Mouse (Mus musculus): ENCODE results near the gene Echs1. TPM values are rescaled to one million over a fixed set of nuclear protein-coding genes. Genes with fewer than 3 reads are reported as not detected.

The Echs1 gene
- polyA plus RNA-seq, 1 experiment from 2014 or later, result 107 TPM

DNA sequence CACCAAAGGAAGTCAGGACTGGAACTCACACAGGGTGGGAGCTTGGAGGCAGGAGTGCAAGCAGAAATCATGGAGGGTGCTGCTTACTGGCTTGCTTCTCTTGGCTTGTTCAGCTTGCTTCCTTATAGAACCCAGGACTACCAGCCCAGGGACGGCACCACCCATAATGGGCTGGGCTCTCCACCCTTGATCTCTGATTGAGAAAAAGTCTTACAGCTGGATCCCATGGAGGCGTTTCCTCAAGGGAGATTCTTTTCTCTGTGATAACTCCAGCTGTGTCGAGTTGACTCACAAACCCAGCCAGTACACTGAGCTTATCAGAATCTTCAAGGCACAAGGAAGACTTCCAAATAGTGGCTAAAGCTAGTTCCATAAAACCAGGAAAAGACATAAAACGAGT, 6.5 kb upstream of the Echs1 start:
- Histone ChIP-seq H3K9ac (replicated peaks; ENCODE audit: low read depth, low read length) (no peak overlapping the region), H3K4me1 (replicated peaks; ENCODE audit: control insufficient read depth, insufficient read depth, low read length) (peaks cover 6% of the 10 kb centered on the region), H3K9me3 (ENCODE audit: control insufficient read depth, low read length) (no peaks in the 10 kb centered on the region), H3K4me2 (ENCODE audit: low read length) (no peak overlapping the region), H3K27ac (ENCODE audit: low read length) (no peak overlapping the region), H3K36me3 (ENCODE audit: control insufficient read depth, insufficient read depth) (no peaks in the 10 kb centered on the region), H3K27me3 (replicated peaks; ENCODE audit: control insufficient read depth, insufficient read depth, low read length) (no peaks in the 10 kb centered on the region), H3K4me3 (replicated peaks; ENCODE audit: low read length) (no peak overlapping the region)
- ATAC-seq, result no peak
- WGBS, result 37% methylated on average over 4 of the region's 4 CpGs

DNA sequence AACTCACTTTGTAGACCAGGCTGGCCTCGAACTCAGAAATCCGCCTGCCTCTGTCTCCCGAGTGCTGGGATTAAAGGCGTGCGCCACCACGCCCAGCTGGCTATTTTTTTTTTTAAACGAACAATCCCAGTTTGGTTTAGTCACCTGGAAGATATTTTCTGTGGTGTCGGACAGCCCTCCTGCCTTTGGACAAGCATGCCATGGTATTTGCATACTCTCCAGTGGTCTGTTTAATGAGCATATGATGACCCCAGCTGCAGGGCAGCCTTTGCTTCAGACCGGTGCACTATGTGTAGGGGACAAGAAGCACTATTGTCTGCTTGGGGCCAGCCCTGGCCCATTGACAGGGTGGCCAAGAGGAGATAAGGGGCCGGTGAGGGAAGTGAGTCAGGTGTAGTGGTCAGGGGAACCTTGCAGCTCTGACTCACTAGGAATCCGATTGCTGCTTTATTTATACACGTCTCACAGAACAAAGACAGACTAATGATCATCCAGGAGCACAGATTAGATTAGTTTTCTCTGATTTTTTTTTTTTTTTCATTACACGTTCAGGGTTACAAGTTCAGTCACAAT, 5.1 kb upstream of the Echs1 start:
- H3K9ac ChIP-seq (replicated peaks; ENCODE audit: low read depth, low read length), result no peak overlapping the region
- no peak overlapping the region for H3K4me2 ChIP-seq (ENCODE audit: low read length)
- no peak for ATAC-seq
- H3K4me1 ChIP-seq (replicated peaks; ENCODE audit: control insufficient read depth, insufficient read depth, low read length), result peaks cover 12% of the 10 kb centered on the region
- H3K36me3 ChIP-seq (ENCODE audit: control insufficient read depth, insufficient read depth), result no peaks in the 10 kb centered on the region
- no peaks in the 10 kb centered on the region for H3K27me3 ChIP-seq (replicated peaks; ENCODE audit: control insufficient read depth, insufficient read depth, low read length)
- no peak overlapping the region for H3K27ac ChIP-seq (ENCODE audit: low read length)
- no peaks in the 10 kb centered on the region for H3K9me3 ChIP-seq (ENCODE audit: control insufficient read depth, low read length)
- WGBS, result 64% methylated on average over 12 of the region's 13 CpGs
- H3K4me3 ChIP-seq (replicated peaks; ENCODE audit: low read length), result no peak overlapping the region

DNA sequence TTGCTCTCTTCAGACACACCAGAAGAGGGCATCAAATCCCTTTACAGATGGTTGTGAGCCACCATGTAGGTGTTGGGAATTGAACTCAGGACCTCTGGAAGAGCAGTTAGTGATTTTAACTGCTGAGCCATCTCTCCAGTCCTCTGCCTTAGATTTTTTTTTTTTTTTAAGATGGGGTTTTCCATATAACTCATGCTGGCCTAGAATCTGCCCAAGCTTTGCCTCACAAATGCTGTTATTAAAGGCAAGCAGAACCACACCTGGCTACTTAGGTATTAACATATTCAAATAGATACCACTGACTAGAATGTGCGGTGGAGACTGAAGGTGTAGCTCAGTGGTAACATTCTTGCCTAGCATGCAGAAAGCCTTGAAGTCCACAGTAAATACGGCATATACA, 4.2 kb upstream of the Echs1 start:
- H3K4me3 ChIP-seq (replicated peaks; ENCODE audit: low read length), result no peak overlapping the region
- H3K9me3 ChIP-seq (ENCODE audit: control insufficient read depth, low read length), result no peaks in the 10 kb centered on the region
- no peak overlapping the region for H3K9ac ChIP-seq (replicated peaks; ENCODE audit: low read depth, low read length)
- no peak overlapping the region for H3K4me2 ChIP-seq (ENCODE audit: low read length)
- H3K36me3 ChIP-seq (ENCODE audit: control insufficient read depth, insufficient read depth), result no peaks in the 10 kb centered on the region
- WGBS, result 92% methylated on average over 2 of the region's 2 CpGs
- no peaks in the 10 kb centered on the region for H3K27me3 ChIP-seq (replicated peaks; ENCODE audit: control insufficient read depth, insufficient read depth, low read length)
- no peak overlapping the region for H3K27ac ChIP-seq (ENCODE audit: low read length)
- H3K4me1 ChIP-seq (replicated peaks; ENCODE audit: control insufficient read depth, insufficient read depth, low read length), result peaks cover 11% of the 10 kb centered on the region
- ATAC-seq, result no peak

DNA sequence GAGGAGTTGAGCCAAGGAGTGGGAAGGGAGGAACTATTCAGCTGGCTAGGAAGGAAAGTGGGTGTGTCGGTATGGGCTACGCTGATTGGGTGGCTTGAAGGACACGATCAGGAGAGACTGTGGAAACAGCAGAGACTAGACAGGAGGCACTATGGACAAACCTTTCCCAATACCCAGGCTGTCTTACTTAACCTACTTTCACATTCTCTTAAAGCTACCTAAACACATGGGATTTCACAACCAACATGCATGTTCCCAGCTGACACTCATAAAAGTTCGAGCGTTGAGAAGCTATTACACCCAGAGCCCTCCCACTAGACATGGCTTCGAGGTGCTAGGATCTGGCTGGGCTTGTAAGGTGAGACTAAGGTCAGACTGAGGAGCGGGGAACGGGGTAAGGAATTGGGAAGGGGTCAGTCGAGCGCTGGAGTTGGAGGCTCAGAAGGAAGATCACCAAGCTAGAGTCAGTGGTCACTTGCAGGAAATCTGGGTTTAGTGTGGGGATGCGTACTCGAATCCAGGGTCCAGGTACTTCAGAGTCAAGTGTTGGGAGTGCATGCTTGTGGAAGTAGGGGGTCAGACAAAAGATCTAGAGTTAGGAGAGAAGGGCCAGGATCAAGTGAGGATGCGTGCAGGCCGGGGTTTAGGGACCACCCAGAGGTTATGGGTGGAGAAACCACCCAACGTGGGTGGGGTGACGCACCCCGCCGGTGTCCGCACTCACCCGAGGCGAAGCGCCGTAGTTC, 520 bp downstream of the Echs1 start, which contains the start of gene Paox:
TSS of gene Paox (plus strand) at position 217 of the 746 bp plus-strand sequence.
- Histone ChIP-seq H3K4me3 (replicated peaks; ENCODE audit: low read length) (peak within 1 kb of the TSS; percentile 73), H3K4me2 (ENCODE audit: low read length) (peak within 1 kb of the TSS; percentile 66)
- 1% methylated on average over 23 of the region's 23 CpGs for WGBS

DNA sequence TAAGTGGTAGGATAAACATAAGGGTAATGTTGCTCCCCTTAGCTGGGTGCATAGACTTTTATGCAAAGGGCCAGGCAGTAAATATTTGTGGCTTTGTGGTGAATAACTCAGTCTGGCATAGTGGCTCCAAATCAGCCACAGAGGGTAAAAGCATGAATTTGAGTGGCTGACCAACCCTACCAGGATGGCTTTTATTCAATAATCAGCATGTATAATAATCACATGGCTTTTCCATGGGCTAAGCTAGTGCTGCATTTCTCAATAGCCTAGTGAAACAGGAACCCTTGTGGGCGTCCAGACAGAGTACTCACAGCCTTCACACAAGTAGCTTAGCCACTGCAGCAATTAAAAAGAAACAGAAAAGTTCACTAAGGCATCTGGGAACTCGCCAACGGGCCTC, 4.3 kb downstream of the Echs1 start:
- Histone ChIP-seq H3K27ac (ENCODE audit: low read length) (no peak overlapping the region), H3K36me3 (ENCODE audit: control insufficient read depth, insufficient read depth) (peaks cover 12% of the 10 kb centered on the region), H3K9me3 (ENCODE audit: control insufficient read depth, low read length) (no peaks in the 10 kb centered on the region), H3K9ac (replicated peaks; ENCODE audit: low read depth, low read length) (no peak overlapping the region), H3K4me3 (replicated peaks; ENCODE audit: low read length) (no peak overlapping the region), H3K4me2 (ENCODE audit: low read length) (no peak overlapping the region), H3K27me3 (replicated peaks; ENCODE audit: control insufficient read depth, insufficient read depth, low read length) (no peaks in the 10 kb centered on the region), H3K4me1 (replicated peaks; ENCODE audit: control insufficient read depth, insufficient read depth, low read length) (peaks cover 11% of the 10 kb centered on the region; the same call in 1 of the 2 replicates)
- WGBS, result 45% methylated on average over 3 of the region's 3 CpGs
- no peak for ATAC-seq

More for the DNA sequence above, 520 bp downstream of the Echs1 start, which contains the start of gene Paox:
- Histone ChIP-seq H3K27me3 (replicated peaks; ENCODE audit: control insufficient read depth, insufficient read depth, low read length) (no peaks in the 10 kb centered on the region), H3K4me1 (replicated peaks; ENCODE audit: control insufficient read depth, insufficient read depth, low read length) (peaks cover 14% of the 10 kb centered on the region; the same call in 1 of the 2 replicates), H3K9ac (replicated peaks; ENCODE audit: low read depth, low read length) (peak within 1 kb of the TSS; percentile 80), H3K27ac (ENCODE audit: low read length) (peak within 1 kb of the TSS; percentile 70), H3K9me3 (ENCODE audit: control insufficient read depth, low read length) (no peaks in the 10 kb centered on the region), H3K36me3 (ENCODE audit: control insufficient read depth, insufficient read depth) (peaks cover 4% of the 10 kb centered on the region)
- ATAC-seq, result peak; percentile 76

DNA sequence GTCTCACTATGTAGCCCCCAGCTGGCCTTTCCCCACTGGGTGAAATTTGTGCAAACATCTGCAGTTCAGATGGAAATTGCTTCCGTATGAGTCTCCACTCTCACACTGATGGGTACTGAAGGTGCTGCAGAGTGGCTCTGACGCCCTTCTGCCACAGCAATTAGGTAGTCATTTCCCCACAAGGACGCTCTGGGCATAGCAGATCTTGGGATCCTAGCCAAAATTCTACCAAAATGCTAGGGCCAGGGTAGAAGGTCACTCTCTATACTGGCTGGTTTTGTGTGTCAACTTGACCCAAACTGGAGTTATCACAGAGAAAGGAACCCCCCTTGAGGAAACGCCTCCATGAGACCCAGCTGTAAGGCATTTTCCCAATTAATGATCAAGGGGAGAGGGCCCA, 12.3 kb downstream of the Echs1 start:
- H3K4me3 ChIP-seq (replicated peaks; ENCODE audit: low read length), result no peak overlapping the region
- H3K4me1 ChIP-seq (replicated peaks; ENCODE audit: control insufficient read depth, insufficient read depth, low read length), result peaks cover 13% of the 10 kb centered on the region
- no peak overlapping the region for H3K4me2 ChIP-seq (ENCODE audit: low read length)
- H3K36me3 ChIP-seq (ENCODE audit: control insufficient read depth, insufficient read depth), result peaks cover 7% of the 10 kb centered on the region
- no peak for ATAC-seq
- no peaks in the 10 kb centered on the region for H3K27me3 ChIP-seq (replicated peaks; ENCODE audit: control insufficient read depth, insufficient read depth, low read length)
- WGBS, result 80% methylated on average over 4 of the region's 4 CpGs
- H3K9me3 ChIP-seq (ENCODE audit: control insufficient read depth, low read length), result no peaks in the 10 kb centered on the region
- no peak overlapping the region for H3K27ac ChIP-seq (ENCODE audit: low read length)
- H3K9ac ChIP-seq (replicated peaks; ENCODE audit: low read depth, low read length), result no peak overlapping the region

DNA sequence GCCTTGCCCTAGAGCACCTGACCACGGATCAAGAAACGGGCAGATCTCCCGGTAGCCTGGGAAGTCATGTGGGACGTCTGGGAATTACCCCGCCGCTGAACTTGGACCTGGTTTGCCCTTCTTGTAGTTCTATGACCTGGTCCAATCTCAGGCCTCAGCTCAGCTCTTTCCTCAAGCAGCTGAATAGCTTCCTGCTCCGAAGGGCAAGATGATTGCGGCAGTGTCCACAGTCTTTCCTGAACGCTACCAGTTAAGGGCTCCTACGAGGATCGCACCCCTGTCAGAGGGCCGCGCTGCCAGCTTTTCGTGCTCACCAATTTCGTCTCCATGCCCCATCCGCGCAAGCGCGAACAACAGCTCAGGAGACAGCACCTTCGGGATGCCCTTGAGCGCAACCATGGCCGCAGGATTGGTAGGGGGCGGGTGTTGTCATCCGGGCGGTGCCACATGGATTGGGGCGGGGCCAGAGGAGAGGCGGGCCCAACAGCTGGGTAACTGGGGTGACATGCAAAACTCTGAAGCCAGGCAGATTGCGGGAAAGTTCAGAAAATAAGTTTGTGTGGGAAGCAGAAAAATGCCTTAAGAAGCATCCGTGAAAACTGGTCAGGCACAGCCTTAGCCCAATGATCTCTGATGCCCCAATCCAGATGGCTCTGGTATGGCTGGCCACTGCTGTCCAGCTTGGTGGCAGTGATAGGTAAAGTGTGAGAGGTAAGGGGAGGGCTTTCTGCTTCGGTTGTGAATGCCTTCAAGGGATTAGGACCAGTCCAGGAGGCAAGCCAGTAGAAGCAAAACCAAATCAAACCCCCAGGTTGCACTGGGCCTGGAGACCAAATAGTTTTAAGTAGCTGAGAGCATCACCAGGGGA, 14.0 kb downstream of the Echs1 start, which contains the start of gene Fuom:
TSS of gene Fuom (minus strand) at position 449 of the 868 bp plus-strand sequence.
- Histone ChIP-seq H3K27me3 (replicated peaks; ENCODE audit: control insufficient read depth, insufficient read depth, low read length) (no peaks in the 10 kb centered on the region), H3K36me3 (ENCODE audit: control insufficient read depth, insufficient read depth) (peaks cover 7% of the 10 kb centered on the region), H3K27ac (ENCODE audit: low read length) (no peak within 1 kb of the TSS), H3K4me3 (replicated peaks; ENCODE audit: low read length) (peak within 1 kb of the TSS; percentile 42), H3K9ac (replicated peaks; ENCODE audit: low read depth, low read length) (peak within 1 kb of the TSS; percentile 57), H3K4me2 (ENCODE audit: low read length) (peak within 1 kb of the TSS; percentile 73), H3K4me1 (replicated peaks; ENCODE audit: control insufficient read depth, insufficient read depth, low read length) (peaks cover 13% of the 10 kb centered on the region), H3K9me3 (ENCODE audit: control insufficient read depth, low read length) (no peaks in the 10 kb centered on the region)
- WGBS, result 2% methylated on average over 30 of the region's 30 CpGs
- peak; percentile 88 for ATAC-seq

DNA sequence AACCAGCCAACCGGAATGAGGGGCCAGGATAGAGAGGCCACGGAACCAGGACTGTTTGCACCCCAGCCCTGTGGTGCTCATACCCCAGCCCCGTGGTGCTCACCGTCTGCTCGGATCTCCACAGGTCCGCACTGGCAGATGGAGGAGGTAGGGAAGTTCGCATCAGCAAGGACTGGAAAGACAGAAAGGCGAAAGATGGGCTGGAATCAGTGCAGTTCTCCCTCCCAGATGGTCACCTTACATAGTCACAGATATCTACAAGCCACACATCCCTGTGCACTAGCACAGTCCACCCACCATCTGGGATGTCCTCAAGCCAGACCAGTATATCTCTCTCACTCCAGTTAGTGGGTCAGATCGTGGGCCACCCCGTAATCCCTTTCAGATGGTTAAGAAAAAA, 14.8 kb downstream of the Echs1 start:
- 75% methylated on average over 10 of the region's 10 CpGs for WGBS
- Histone ChIP-seq H3K27ac (ENCODE audit: low read length) (no peak overlapping the region), H3K27me3 (replicated peaks; ENCODE audit: control insufficient read depth, insufficient read depth, low read length) (no peaks in the 10 kb centered on the region), H3K4me1 (replicated peaks; ENCODE audit: control insufficient read depth, insufficient read depth, low read length) (peaks cover 13% of the 10 kb centered on the region), H3K9ac (replicated peaks; ENCODE audit: low read depth, low read length) (no peak overlapping the region; the same call in 1 of the 2 replicates), H3K4me2 (ENCODE audit: low read length) (peak overlapping the region; percentile 73), H3K4me3 (replicated peaks; ENCODE audit: low read length) (peak overlapping the region; percentile 42; the same call in 1 of the 2 replicates), H3K9me3 (ENCODE audit: control insufficient read depth, low read length) (no peaks in the 10 kb centered on the region), H3K36me3 (ENCODE audit: control insufficient read depth, insufficient read depth) (peaks cover 6% of the 10 kb centered on the region)
- no peak for ATAC-seq

DNA sequence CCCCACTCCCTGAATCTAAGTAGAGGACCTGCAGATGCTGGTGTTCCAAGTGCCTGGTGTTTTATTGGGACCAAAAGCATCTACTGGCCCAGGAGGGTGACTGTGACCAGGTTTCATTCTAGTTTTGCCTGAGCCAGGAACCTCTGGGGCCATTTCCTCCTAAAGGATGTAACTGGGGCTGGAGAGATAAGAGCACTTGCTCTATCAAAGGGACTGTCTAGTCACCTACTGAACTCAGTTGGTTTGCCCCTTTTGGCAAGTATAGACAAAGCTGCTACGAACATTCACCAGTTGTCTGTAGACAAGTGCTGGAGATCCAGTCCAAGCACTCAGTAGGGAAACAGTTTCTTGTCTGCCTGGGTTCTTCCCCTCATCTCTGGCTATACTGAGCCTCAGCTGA, 17.8 kb downstream of the Echs1 start:
- H3K9me3 ChIP-seq (ENCODE audit: control insufficient read depth, low read length), result no peaks in the 10 kb centered on the region
- no peak overlapping the region for H3K9ac ChIP-seq (replicated peaks; ENCODE audit: low read depth, low read length)
- no peaks in the 10 kb centered on the region for H3K36me3 ChIP-seq (ENCODE audit: control insufficient read depth, insufficient read depth)
- H3K4me2 ChIP-seq (ENCODE audit: low read length), result no peak overlapping the region
- no peak for ATAC-seq
- H3K27me3 ChIP-seq (replicated peaks; ENCODE audit: control insufficient read depth, insufficient read depth, low read length), result no peaks in the 10 kb centered on the region
- H3K4me1 ChIP-seq (replicated peaks; ENCODE audit: control insufficient read depth, insufficient read depth, low read length), result peaks cover 13% of the 10 kb centered on the region
- H3K4me3 ChIP-seq (replicated peaks; ENCODE audit: low read length), result no peak overlapping the region
- H3K27ac ChIP-seq (ENCODE audit: low read length), result no peak overlapping the region
- WGBS, result 87% methylated on average over 1 of the region's 1 CpGs

Data from forebrain, embryonic 16.5 days (tissue).